Mouse (Mus musculus) ovary, postnatal 36 days (tissue): ENCODE results near the gene Gm10721.
"Not testable (repeated sequence)": the region's sequence is repeated elsewhere in the genome, so short reads cannot be mapped to it uniquely, and the experiment has no call there.

Source experiments
- DNase-seq: peaks from one replicate; pipeline ENCODE4 v3.0.0; 2022; ENCODE audit warnings: low spot score, mixed read lengths

Gene Gm10721

DNA sequence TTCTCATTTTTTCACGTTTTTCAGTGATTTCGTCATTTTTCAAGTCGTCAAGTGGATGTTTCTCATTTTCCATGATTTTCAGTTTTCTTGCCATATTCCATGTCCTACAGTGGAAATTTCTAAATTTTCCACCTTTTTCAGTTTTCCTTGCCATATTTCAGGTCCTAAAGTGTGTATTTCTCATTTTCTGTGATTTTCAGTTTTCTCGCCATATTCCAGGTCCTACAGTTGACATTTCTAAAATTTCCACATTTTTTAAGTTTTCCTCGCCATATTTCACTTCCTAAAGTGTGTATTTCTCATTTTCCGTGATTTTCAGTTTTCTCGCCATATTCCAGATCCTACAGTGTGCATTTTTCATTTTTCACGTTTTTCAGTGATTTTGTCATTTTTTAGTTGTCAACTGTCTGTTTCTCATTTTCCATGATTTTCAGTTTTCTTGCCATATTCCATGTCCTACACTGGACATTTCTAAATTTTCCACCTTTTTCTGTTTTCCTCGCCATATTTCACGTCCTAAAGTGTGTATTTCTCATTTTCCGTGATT lies at the start of gene Gm10721:
TSS of gene Gm10721 (plus strand) at position 408 of the 547 bp plus-strand sequence.
- DNase-seq = not testable (repeated sequence)

- not testable (repeated sequence) for DNase-seq
Measured at GRCm38 (mm10) chr9:3000445-3000972, 12.4 kb upstream of the Gm10721 start, which contains the start of gene Gm10722. Gene Gm10722, plus strand, starts transcription at chr9:3000922.

- DNase-seq = not testable (repeated sequence)
Measured at GRCm38 (mm10) chr9:3001006-3001405, 11.9 kb upstream of the Gm10721 start.

GRCm38 (mm10) chr9:3001948-3002659 lies 10.8 kb upstream of the Gm10721 start:
- DNase-seq = peak; percentile 21

DNA sequence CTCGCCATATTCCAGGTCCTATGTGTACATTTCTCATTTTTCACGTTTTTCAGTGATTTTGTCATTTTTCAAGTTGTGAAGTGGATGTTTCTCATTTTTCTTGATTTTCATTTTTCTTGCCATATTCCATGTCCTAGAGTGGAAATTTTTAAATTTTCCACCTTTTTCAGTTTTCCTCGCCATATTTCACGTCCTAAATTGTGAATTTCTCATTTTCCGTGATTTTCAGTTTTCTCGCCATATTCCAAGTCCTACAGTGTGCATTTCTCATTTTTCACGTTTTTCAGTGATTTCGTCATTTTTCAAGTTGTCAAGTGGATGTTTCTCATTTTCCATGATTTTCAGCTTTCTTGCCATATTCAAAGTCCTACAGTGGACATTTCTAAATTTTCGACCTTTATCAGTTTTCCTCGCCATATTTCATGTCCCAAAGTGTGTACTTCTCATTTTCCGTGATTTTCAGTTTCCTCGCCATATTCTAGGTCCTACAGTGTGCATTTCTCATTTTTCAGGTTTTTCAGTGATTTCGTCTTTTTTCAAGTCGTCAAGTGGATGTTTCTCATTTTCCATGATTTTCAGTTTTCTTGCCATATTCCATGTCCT lies 10.0 kb upstream of the Gm10721 start, which contains the start of gene Gm11168:
TSS of gene Gm11168 (plus strand) at position 553 of the 603 bp plus-strand sequence.
- not testable (repeated sequence) for DNase-seq

DNA sequence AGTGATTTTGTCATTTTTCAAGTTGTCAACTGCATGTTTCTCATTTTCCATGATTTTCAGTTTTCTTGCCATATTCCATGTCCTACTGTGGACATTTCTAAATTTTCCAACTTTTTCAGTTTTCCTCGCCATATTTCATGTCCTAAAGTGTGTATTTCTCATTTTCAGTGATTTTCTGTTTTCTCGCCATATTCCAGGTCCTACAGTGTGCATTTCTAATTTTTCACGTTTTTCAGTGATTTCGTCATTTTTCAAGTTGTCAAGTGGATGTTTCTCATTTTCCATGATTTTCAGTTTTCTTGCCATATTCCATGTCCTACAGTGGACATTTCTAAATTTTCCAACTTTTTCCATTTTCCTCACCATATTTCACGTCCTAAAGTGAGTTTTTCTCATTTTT lies 6.8 kb upstream of the Gm10721 start:
- DNase-seq = not testable (repeated sequence)

- peak; percentile 31 for DNase-seq
Measured at GRCm38 (mm10) chr9:3006636-3007035, 6.3 kb upstream of the Gm10721 start.

- not testable (repeated sequence) for DNase-seq
Measured at GRCm38 (mm10) chr9:3007272-3007671, 5.7 kb upstream of the Gm10721 start.

DNA sequence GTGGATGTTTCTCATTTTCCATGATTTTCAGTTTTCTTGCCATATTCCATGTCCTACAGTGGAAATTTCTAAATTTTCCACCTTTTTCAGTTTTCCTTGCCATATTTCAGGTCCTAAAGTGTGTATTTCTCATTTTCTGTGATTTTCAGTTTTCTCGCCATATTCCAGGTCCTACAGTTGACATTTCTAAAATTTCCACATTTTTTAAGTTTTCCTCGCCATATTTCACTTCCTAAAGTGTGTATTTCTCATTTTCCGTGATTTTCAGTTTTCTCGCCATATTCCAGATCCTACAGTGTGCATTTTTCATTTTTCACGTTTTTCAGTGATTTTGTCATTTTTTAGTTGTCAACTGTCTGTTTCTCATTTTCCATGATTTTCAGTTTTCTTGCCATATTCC lies 3.6 kb upstream of the Gm10721 start:
- DNase-seq = not testable (repeated sequence)

- not testable (repeated sequence) for DNase-seq
Measured at GRCm38 (mm10) chr9:3012054-3012621, 802 bp upstream of the Gm10721 start.

- not testable (repeated sequence) for DNase-seq
Measured at GRCm38 (mm10) chr9:3015354-3015753, 2.4 kb downstream of the Gm10721 start, which contains the start of gene Gm10720. Gene Gm10720, plus strand, starts transcription at chr9:3015654.

DNA sequence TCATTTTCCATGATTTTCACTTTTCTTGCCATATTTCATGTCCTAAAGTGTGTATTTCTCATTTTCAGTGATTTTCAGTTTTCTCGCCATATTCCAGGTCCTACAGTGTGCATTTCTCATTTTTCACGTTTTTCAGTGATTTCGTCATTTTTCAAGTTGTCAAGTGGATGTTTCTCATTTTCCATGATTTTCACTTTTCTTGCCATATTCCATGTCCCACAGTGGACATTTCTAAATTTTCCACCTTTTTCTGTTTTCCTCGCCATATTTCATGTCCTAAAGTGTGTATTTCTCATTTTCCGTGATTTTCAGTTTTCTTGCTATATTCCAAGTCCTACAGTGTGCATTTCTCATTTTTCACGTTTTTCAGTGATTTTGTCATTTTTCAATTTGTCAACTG lies 3.0 kb downstream of the Gm10721 start:
- DNase-seq = not testable (repeated sequence)

GRCm38 (mm10) chr9:3017108-3017507 lies 4.2 kb downstream of the Gm10721 start, which contains the start of gene Gm10719:
Gene Gm10719, plus strand, starts transcription at chr9:3017408.
- DNase-seq = not testable (repeated sequence)

- DNase-seq = peak; percentile 34
Measured at GRCm38 (mm10) chr9:3018944-3019343, 6.0 kb downstream of the Gm10721 start.

GRCm38 (mm10) chr9:3019835-3020727 lies 7.1 kb downstream of the Gm10721 start:
- not testable (repeated sequence) for DNase-seq

DNA sequence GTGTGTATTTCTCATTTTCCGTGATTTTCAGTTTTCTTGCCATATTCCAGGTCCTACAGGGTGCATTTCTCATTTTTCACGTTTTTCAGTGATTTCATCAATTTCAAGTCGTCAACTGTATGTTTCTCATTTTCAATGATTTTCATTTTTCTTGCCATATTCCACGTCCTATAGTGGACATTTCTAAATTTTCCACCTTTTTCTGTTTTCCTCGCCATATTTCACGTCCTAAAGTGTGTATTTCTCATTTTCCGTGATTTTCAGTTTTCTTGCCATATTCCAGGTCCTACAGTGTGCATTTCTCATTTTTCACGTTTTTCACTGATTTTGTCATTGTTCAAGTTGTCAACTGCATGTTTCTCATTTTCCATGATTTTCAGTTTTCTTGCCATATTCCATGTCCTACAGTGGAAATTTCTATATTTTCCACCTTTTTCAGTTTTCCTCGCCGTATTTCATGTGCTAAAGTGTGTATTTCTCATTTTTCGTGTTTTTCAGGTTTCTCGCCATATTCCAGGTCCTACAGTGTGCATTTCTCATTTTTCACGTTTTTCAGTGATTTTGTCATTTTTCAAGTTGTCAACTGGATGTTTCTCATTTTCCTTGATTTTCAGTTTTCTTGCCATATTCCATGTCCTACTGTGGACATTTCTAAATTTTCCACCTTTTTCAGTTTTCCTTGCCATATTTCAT lies 9.5 kb downstream of the Gm10721 start:
- DNase-seq = not testable (repeated sequence)

- not testable (repeated sequence) for DNase-seq
Measured at GRCm38 (mm10) chr9:3023312-3023984, 10.5 kb downstream of the Gm10721 start, which contains the start of gene Gm10718. Gene Gm10718, plus strand, starts transcription at chr9:3023547.

GRCm38 (mm10) chr9:3023985-3024648 lies 11.2 kb downstream of the Gm10721 start:
- DNase-seq = peak; percentile 22

GRCm38 (mm10) chr9:3024912-3025467 lies 12.1 kb downstream of the Gm10721 start, which contains the start of gene Gm10717:
Gene Gm10717, plus strand, starts transcription at chr9:3025417.
- not testable (repeated sequence) for DNase-seq
